Mouse (Mus musculus) intestine, embryonic 14.5 days (tissue): ENCODE measurements around the gene Pomgnt1. TPM values are rescaled to one million over a fixed set of nuclear protein-coding genes. Genes with fewer than 3 reads are reported as not detected.

ENCODE experiments used
- ATAC-seq: fragments of 200-750 bp; cut with Nextera tagmentation; replicated peaks from 2 replicates; pipeline ENCODE4 v1.8.0; 2017; ENCODE audit warnings: low read depth, moderate number of reproducible peaks, moderate TSS enrichment, moderate library complexity; ENCODE audit not compliant: low FRiP score, low TSS enrichment
- DNase-seq: peaks from one replicate; pipeline ENCODE4 v3.0.0-alpha.2; 2018; ENCODE audit warnings: low spot score
- H3K27ac ChIP-seq: fragments of 300-500 bp; sonication (generic); 2 replicates; pipeline ENCODE4 v1.5.1; 2014; ENCODE audit warnings: low read depth, mild to moderate bottlenecking, control low read depth
- H3K27me3 ChIP-seq: fragments of 300-500 bp; sonication (generic); replicated peaks from 2 replicates; pipeline ENCODE4 v1.6.1; 2014; ENCODE audit warnings: low read length, control low read depth; ENCODE audit not compliant: control insufficient read depth, insufficient read depth
- H3K36me3 ChIP-seq: fragments of 300-500 bp; sonication (generic); 2 replicates; pipeline ENCODE4 v1.6.1; 2014; ENCODE audit warnings: low read length, control low read depth; ENCODE audit not compliant: control insufficient read depth, insufficient read depth
- H3K4me1 ChIP-seq: fragments of 300-500 bp; sonication (generic); replicated peaks from 2 replicates; pipeline ENCODE4 v1.6.1; 2014; ENCODE audit warnings: low read length, control low read depth, mixed read lengths; ENCODE audit not compliant: control insufficient read depth, insufficient read depth
- H3K4me2 ChIP-seq: fragments of 300-500 bp; sonication (generic); 2 replicates; pipeline ENCODE4 v1.6.1; 2014; ENCODE audit warnings: low read length
- H3K4me3 ChIP-seq: fragments of 300-500 bp; sonication (generic); 2 replicates; pipeline ENCODE4 v1.5.1; 2014; ENCODE audit warnings: low read depth, low read length, control low read depth, mixed read lengths
- H3K9ac ChIP-seq: fragments of 300-500 bp; sonication (generic); 2 replicates; pipeline ENCODE4 v1.6.1; 2014; ENCODE audit warnings: mild to moderate bottlenecking, low read length
- H3K9me3 ChIP-seq: fragments of 300-500 bp; sonication (generic); 2 replicates; pipeline ENCODE4 v1.6.1; 2016; ENCODE audit warnings: low read length, control low read depth; ENCODE audit not compliant: control insufficient read depth
- WGBS: fragments of 180-500 bp; shearing (Covaris S2); extraction: QIAGEN DNeasy Blood & Tissue Kit; methylation state at CpG from one replicate; pipeline ENCODE4 v1.1.7; 2014; 5-methylcytosine and 5-hydroxymethylcytosine counted together
- polyA plus RNA-seq: library from polyadenylated mRNA; unstranded; fragments of >200 nt; fragmentation: Nextera tagmentation; extraction: Ambion mirVana; gene quantifications from 2 replicates; pipeline ENCODE4 v1.2.1, GENCODE M21; 2014

The Pomgnt1 gene
- 53.7 and 57.4 TPM in 2 replicates for polyA plus RNA-seq

DNA sequence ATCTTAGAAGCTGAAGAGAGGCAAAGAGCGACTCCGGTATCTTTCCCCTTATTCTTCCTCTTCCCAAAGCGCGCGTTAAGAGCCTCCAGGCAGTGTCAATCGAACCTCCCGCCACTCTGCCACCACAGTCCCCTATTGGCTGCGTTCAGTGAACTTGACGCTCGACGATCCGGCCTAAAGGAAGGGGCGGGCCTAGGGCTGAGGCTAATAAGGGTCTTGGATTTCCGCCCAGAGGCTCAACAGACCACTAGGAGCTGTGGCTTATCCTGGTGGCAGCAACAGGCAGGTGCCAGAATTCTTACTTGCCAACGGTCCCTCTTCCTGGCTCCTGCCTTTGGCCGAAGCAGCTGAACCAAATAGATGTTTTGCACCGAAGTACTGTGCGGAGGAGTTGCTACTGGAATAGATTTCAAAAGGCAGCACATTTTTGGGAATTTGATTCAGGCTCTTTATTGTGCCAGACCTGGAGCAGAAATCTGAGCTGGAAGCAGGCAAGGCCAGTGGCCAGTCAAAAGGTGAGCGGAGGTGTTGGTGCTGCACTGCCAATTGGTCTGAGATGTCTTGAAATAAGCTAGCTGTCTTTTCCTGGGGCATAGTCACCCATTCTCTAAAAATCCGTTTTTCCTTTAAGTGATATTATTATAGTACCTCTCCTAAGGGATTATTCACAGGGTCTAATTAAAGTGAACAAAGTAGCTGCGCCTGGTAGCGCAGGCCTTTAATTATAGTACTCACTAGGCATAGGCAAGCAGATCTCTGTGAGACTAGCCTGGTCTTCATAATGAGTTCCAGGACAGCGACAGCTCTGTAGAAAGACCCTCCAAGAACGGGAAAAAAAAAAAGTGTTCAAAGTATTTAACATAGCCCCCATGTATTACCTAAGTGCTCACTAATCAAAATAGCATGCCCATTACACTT is at the start of gene Pomgnt1, which contains the start of gene Rad54l:
TSS of gene Pomgnt1 (plus strand) at position 239 of the 918 bp plus-strand sequence.
TSS of gene Rad54l (minus strand) at position 89 of the 918 bp plus-strand sequence.
- Histone ChIP-seq H3K9me3 (no peaks in the 10 kb centered on the region), H3K4me2 (peak within 1 kb of the TSS; percentile 59), H3K36me3 (0 out of 2 replicates have a peak, but pooled peaks cover 6% of the 10 kb centered on the region), H3K9ac (peak within 1 kb of the TSS; percentile 50), H3K27me3 (no peaks in the 10 kb centered on the region), H3K4me3 (peak within 1 kb of the TSS; percentile 53), H3K27ac (peak within 1 kb of the TSS; percentile 19; the same call in 1 of the 2 replicates), H3K4me1 (peaks cover 10% of the 10 kb centered on the region)
- peak; percentile 89 for DNase-seq
- ATAC-seq = peak; percentile 96
- 6% methylated on average over 24 of the region's 24 CpGs for WGBS

DNA sequence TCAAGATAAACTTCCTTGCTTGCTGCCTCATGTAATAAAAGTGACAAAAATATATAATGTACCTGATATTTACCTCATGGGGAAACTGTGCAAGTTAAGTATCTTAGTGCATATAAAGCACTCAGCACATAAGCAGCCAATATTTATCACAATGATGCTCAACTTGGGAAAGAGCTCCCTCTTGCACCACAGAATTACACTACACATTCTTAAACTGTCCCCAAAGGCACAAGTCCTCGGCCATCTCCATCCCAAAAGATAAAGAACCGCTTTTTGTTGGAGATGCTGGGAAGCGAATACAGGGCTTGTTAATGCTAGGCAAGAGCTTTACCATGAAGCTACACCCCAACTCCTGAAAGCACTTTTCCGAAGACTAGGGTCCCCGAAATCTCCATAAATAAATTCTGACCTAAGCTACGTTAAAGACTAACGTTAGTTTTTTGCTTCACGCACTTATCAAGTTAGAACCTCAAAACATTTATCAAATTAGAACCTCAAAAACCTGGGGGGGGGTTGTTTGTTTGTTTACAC is 49.4 kb upstream of the Pomgnt1 start:
- H3K36me3 ChIP-seq = peaks cover 15% of the 10 kb centered on the region
- H3K27me3 ChIP-seq = no peaks in the 10 kb centered on the region
- no peak for DNase-seq
- ATAC-seq = no peak
- H3K4me3 ChIP-seq = peak overlapping the region; percentile 66
- H3K9ac ChIP-seq = peak overlapping the region; percentile 82
- H3K27ac ChIP-seq = peak overlapping the region; percentile 98; the same call in 1 of the 2 replicates
- H3K4me1 ChIP-seq = peaks cover 29% of the 10 kb centered on the region
- peak overlapping the region; percentile 67 for H3K4me2 ChIP-seq
- H3K9me3 ChIP-seq = no peaks in the 10 kb centered on the region
- WGBS = 2% methylated on average over 8 of the region's 8 CpGs

DNA sequence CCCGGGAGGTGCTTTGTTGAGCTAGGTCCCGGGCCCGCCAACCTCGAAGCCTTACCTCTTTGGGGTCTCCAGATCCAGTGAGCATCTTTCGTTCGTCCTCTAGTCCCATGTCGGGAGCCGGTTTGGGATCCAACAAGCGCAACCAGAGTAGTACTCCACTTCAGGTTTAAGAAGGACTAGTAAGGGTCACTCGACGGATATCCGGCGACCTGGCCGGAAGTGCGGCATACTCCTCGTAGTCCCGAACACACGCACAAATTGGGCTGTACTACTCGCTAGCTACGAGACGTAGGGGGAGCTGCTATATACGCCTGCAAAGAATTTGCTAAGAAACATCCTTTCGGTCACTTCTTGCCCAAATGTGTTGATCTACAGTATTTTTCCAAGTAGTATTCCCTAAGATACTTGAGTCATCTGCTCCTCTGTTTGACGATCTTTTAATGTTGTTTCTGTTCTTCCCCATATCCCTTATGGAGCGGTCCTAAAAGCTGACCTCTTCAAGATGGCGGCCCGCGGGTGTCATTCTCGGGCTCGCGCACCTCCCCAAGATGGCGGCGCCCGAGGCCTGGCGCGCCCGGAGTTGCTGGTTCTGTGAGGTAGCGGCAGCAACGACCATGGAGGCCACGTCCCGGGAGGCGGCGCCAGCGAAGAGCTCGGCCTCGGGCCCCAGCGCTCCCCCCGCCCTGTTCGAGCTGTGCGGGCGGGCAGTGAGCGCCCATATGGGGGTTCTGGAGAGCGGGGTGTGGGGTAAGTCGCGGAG is 48.6 kb upstream of the Pomgnt1 start, which contains the start of the genes Uqcrh and Lrrc41:
TSS of gene Uqcrh (minus strand) at position 211 of the 760 bp plus-strand sequence.
TSS of gene Lrrc41 (plus strand) at position 409 of the 760 bp plus-strand sequence.
- ATAC-seq = peak; percentile 93
- Histone ChIP-seq H3K9ac (peak within 1 kb of the TSS; percentile 82), H3K4me3 (peak within 1 kb of the TSS; percentile 66), H3K27ac (peak within 1 kb of the TSS; percentile 98), H3K27me3 (no peaks in the 10 kb centered on the region), H3K4me2 (peak within 1 kb of the TSS; percentile 91), H3K4me1 (peaks cover 29% of the 10 kb centered on the region), H3K36me3 (peaks cover 11% of the 10 kb centered on the region), H3K9me3 (no peaks in the 10 kb centered on the region)
- WGBS = under 1% methylated on average over 55 of the region's 55 CpGs
- DNase-seq = peak; percentile 89

DNA sequence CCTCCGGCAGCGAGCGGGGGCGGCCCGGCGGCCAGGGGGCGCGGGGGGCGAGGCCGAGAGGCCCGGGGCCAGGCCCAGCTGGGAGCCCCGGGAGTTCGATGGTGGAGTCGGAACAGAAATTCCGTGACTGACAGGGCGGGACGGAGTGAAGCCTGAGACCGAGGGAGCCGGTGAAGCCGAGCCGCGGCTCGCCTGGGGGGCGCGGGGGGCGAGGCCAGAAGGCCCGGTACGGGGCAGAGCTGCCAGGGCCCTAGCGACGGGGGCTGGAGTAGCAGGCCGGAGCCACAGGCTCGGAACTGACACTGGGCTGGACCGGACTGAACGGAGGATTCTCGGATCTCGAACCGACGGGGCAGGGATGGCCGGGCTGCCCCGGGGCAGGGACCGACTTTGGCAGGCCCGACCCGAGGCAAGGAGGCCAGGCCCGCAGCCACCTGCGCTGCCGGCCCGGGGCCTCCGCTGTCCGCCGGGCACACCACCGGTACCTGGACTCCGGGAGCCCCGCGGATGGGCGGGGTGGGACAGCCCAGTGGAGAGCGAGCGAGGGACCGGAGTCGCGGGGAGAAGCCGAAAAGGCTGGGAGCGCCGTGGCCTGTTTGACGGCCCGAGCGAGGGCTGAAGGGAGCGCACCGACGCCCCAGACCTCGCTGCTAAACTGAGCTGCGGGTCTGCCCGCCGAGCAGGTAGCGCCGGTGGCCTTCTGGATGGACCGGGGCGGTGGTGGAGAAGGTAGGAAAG is 47.8 kb upstream of the Pomgnt1 start:
- Histone ChIP-seq H3K4me2 (peak overlapping the region; percentile 91), H3K36me3 (peaks cover 12% of the 10 kb centered on the region), H3K9ac (peak overlapping the region; percentile 82), H3K4me3 (peak overlapping the region; percentile 66), H3K27ac (peak overlapping the region; percentile 98), H3K4me1 (peaks cover 29% of the 10 kb centered on the region), H3K27me3 (no peaks in the 10 kb centered on the region), H3K9me3 (no peaks in the 10 kb centered on the region)
- 0% methylated on average over 60 of the region's 77 CpGs for WGBS
- ATAC-seq (peak; percentile 78), DNase-seq (peak; percentile 96)

DNA sequence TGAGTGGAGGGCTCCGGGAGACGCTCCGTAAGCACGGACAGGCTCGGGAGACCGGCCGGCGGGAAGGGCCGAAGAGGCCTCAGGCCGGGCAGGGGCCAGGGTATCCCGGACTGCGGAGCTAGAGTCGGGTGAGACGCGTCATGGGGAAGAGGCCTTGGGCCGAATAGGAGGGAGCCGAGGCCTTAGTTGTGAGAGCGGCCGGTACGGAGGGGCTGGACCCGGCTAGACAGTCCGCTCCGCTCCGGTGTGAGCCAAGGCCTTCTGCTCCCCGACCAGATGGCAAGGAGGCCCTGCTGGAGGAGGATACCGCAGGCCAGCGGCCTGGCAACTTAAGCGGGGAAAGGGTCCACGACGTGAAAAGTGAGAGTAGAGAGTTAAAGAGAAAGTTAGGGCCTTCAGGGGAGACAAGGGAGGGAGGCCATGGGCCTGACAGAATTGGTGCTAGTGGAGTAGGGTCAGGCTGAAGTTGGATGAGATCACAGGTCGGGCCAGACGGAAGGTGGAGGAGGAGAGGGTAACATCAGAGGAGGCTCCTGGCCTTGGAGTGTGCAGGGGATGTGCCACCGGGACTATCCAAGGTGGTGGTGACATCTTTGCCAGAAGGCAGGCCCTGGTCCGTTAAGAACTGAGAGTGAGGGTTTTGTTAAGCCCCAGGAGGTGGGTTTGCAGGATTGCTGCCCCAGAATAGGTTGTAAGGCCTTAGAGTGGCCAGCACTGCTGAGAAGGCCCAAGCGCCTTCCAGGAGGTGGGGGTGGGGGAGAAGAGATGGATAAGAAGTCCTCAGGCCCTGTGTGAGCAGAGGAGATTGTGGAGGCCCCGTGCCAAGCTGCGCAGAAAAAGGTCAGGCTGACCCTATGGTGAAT is 47.0 kb upstream of the Pomgnt1 start:
- ATAC-seq = peak; percentile 19
- 2% methylated on average over 37 of the region's 37 CpGs for WGBS
- no peaks in the 10 kb centered on the region for H3K27me3 ChIP-seq

DNA sequence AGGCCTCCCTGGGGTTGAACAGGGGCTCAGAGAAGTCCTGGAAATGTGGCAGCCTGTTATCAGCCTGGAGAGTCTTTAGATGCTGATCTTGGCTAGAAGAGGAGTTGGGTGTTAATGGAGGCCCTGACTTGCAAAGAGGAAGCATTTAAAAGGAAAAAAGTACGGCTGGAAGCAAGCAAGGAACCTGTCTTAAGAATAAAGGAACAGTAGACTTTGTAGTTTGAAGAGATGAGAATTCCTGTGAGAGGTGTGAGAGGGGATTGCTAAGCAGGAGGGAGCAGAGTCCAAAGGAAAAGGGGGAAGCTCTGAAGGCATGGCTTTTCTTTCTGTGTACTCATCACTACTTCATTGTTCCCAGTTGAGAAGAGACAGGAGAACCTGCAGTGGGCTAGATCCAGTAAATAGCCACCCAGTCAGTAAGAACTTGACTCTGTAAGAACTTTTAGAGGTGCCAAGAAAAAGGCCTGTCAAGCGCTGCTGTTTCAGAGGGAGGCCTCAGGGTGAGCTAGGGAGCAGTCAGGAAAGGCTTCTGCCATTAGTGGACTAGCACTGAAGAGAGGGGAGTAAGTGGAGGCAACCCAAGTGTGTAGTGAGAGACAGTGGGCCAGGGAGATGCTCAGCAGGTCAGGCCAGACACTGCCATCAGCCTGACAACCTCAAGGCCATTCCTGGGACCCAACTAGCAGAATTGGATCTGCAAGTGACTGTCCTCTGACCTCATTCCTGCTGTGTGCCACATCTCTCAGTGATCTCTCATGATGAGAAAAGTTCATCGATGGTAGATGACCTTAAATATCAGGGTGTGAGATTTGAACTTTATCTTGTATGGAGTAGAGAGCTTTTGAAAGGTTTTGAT is 46.2 kb upstream of the Pomgnt1 start:
- Histone ChIP-seq H3K4me3 (peak overlapping the region; percentile 66), H3K4me1 (peaks cover 29% of the 10 kb centered on the region), H3K4me2 (peak overlapping the region; percentile 91), H3K36me3 (peaks cover 27% of the 10 kb centered on the region), H3K27ac (peak overlapping the region; percentile 98; the same call in 1 of the 2 replicates), H3K9me3 (no peaks in the 10 kb centered on the region), H3K9ac (peak overlapping the region; percentile 82), H3K27me3 (no peaks in the 10 kb centered on the region)
- DNase-seq = peak; percentile 57
- WGBS = 53% methylated on average over 3 of the region's 3 CpGs
- no peak for ATAC-seq

More for the DNA sequence above, 47.0 kb upstream of the Pomgnt1 start:
- Histone ChIP-seq H3K4me1 (peaks cover 29% of the 10 kb centered on the region), H3K4me2 (peak overlapping the region; percentile 91), H3K9ac (peak overlapping the region; percentile 82), H3K27ac (peak overlapping the region; percentile 98), H3K4me3 (peak overlapping the region; percentile 66), H3K36me3 (peaks cover 20% of the 10 kb centered on the region), H3K9me3 (no peaks in the 10 kb centered on the region)
- DNase-seq = peak; percentile 81
